Mouse (Mus musculus): ENCODE measurements around the gene Selenok. TPM values are rescaled to one million over a fixed set of nuclear protein-coding genes. Genes with fewer than 3 reads are reported as not detected.

Selenok gene
- polyA plus RNA-seq (2014; fragmentation: Illumina TruSeq; extraction: RNeasy Lipid Tissue Mini Kit (QIAGEN cat#74804); ENCODE audit: low replicate concordance) = 73.2 TPM

DNA sequence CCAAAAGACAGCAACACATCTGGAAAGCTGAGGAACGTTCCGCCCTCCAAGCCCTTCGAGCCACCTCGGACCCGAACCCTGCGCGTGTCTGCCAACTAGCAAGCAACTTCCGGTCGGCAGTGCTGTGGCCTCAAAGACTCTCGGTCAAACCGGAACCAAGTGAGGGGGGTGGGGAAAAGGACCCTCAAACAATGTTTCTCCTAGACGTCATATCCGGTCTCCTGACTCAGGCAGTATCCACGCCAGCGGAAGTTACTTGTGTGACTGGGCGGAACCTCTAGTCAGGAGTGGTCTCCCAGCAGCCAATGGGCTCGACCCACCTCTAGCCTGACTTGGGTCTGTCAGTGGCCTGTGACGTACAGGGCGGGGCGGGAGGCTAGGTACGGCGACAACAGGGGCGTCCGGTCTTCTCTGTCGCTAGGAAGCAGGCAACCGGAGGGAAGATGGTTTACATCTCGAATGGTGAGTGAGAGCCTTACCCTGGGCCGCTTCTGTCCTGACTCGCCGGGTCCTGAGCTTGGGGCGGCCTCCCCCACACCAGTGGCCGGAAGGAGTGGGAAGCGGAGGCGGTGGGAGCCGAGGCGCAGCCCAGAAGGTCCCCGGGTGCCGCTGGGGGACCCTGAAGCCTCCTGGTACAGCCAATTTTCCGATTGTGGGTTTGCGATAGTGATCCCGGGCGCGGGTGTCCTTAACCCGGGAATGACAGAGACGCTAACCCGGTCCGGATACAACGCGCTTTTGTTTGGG lies at the start of gene Selenok:
TSS of gene Selenok (plus strand) at position 234 of the 747 bp plus-strand sequence.

DNA sequence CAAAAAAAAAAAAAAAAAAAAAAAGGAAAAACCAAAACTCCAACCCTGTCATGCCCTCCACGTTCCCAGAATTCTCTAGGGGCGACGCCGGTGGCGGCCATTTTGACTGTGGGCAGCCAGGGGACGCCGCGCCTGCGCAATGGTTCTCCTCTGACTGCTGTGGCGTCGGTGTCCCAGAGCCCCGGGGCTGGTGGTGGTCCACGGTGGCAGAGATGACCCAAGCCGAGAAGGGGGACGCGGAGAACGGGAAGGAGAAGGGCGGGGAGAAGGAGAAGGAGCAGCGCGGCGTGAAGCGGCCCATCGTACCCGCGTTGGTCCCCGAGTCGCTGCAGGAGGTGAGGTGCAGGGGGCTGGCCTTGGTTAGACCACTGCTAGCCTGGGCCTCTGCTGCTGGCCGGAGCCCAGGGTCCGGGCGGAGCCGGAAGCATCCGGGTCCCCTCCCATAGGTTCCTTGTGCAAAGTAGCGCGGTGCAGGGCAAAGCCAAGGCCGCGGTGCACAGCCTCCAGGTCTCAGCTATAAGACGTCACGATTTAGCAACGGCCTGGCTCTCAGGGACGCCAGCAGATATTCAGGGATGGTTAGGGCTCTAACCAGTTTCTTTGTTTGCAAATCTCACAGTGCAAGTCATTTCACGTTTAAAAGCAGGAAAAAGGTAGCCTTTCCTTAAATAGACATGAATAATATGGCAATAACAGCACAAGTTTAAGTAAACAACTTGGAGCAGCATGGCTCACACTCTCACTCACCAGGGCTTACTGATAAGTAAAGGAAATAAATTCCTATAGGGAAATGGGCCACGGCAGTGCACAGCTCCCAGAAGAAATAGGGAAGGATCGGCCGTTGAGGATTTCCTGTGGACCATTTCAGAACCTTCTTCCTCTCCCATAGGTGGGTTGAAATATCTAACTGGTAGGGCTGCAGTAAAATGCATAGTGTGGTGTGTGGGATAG lies 10.4 kb downstream of the Selenok start, which contains the start of gene Actr8:
TSS of gene Actr8 (plus strand) at position 84 of the 951 bp plus-strand sequence.

DNA sequence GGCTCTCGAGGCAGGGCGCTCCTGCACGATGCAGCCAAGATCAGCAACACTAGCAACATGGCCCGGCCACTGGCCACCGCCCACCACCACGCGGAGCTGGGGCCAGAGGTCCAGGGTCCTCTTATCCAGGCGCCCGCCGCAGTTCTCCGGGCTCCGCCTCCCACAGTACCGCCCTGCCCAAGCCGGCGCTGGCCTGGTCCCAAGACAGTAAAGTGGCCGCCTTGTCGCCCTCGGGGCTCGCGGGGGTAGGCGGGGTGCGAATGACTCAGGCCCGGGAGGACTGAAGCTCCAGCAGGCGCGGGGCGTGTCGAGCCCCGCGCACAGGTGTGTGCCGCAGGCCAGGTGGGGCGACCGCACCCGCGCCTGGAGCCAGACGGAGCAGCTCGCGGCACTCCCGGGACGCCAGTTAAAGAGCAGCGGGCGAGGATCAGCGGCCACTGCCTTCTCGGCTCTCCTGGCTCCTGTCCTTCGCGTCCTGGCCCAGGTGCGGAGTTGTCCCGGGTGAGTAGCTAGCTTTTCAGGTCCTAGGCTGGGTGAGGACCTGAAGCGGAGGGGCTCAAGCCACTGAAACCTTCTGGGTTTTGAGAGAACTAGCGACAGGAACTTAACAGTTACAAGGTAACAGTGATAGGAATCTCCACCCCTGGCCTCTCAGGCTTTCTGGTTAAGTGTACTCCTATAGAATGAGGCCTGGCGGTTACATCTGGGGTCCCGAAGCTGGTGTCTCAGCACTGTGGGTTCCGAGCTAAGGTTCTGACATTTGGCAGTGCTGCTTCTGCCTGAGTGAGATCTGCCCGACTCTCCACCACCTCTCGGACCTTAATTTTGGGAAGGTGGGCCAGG lies 40.8 kb downstream of the Selenok start, which contains the start of the genes Il17rb and Chdh:
TSS of gene Il17rb (minus strand) at position 164 of the 843 bp plus-strand sequence.
TSS of gene Chdh (plus strand) at position 291 of the 843 bp plus-strand sequence.

Other genes starting within 250 kb of the Selenok start
- gene Cacna2d3, start 246.4 kb upstream of the Selenok start, polyA plus RNA-seq (2014; fragmentation: Illumina TruSeq; extraction: RNeasy Lipid Tissue Mini Kit (QIAGEN cat#74804); ENCODE audit: low replicate concordance) = 0.59 TPM
- gene Actr8, start 10.0 kb downstream of the Selenok start, polyA plus RNA-seq (2014; fragmentation: Illumina TruSeq; extraction: RNeasy Lipid Tissue Mini Kit (QIAGEN cat#74804); ENCODE audit: low replicate concordance) = 8.6 TPM
- gene Il17rb, start 40.6 kb downstream of the Selenok start, polyA plus RNA-seq (2014; fragmentation: Illumina TruSeq; extraction: RNeasy Lipid Tissue Mini Kit (QIAGEN cat#74804); ENCODE audit: low replicate concordance) = 1.5 TPM
- gene Chdh, start 40.7 kb downstream of the Selenok start, polyA plus RNA-seq (2014; fragmentation: Illumina TruSeq; extraction: RNeasy Lipid Tissue Mini Kit (QIAGEN cat#74804); ENCODE audit: low replicate concordance) = 64.8 TPM